Mouse (Mus musculus) embryonic fibroblast, embryonic 13.5 days (primary cell): ENCODE data around the gene Hyal2. TPM values are rescaled to one million over a fixed set of nuclear protein-coding genes. Genes with fewer than 3 reads are reported as not detected.
"Not testable (repeated sequence)": the region's sequence is repeated elsewhere in the genome, so short reads cannot be mapped to it uniquely, and the experiment has no call there.

ENCODE experiments used
- H3K27ac ChIP-seq: 2 replicates; pipeline ENCODE4 v1.5.1; 2012; ENCODE audit warnings: low read length, control low read depth, inconsistent platforms; ENCODE audit not compliant: insufficient read depth
- H3K4me1 ChIP-seq: 2 replicates; pipeline ENCODE4 v1.6.1; 2011; ENCODE audit warnings: low read length; ENCODE audit not compliant: control insufficient read depth, insufficient read depth
- H3K4me3 ChIP-seq: 2 replicates; pipeline ENCODE4 v1.5.1; 2011; ENCODE audit warnings: mild to moderate bottlenecking, control low read depth, low read length; ENCODE audit not compliant: insufficient read depth
- CTCF ChIP-seq: IDR thresholded peaks from 2 replicates; pipeline ENCODE4 v1.5.1; 2011; ENCODE audit warnings: mild to moderate bottlenecking, control low read depth, low read length, moderate library complexity, borderline replicate concordance; ENCODE audit not compliant: insufficient read depth
- POLR2A ChIP-seq: IDR thresholded peaks from 2 replicates; pipeline ENCODE4 v1.6.1; 2011; ENCODE audit warnings: low read depth, mild to moderate bottlenecking, control low read depth, low read length, moderate library complexity
- polyA plus RNA-seq: library from polyadenylated mRNA; stranded (reverse); fragments of >200 nt; gene quantifications from 2 replicates; pipeline ENCODE4 v1.2.4, GENCODE M21; 2011; ENCODE audit warnings: low read depth; ENCODE audit not compliant: missing spikeins, insufficient read length

Gene Hyal2
- polyA plus RNA-seq, 1 experiment = 28.0 TPM

GRCm38 (mm10) chr9:107568331-107569261, 851 bp downstream of the Hyal2 start:
- peaks cover 4% of the 10 kb centered on the region; the same call in 1 of the 2 replicates for H3K4me1 ChIP-seq
- H3K4me3 ChIP-seq = peak overlapping the region; percentile 81
- peak overlapping the region; percentile 31; the same call in 1 of the 2 replicates for H3K27ac ChIP-seq
- TF ChIP-seq POLR2A = peak; percentile 68
- TF ChIP-seq CTCF = no peak

- H3K27ac ChIP-seq = peak overlapping the region; percentile 12; the same call in 1 of the 2 replicates
- peak overlapping the region; percentile 81 for H3K4me3 ChIP-seq
- no peaks in the 10 kb centered on the region for H3K4me1 ChIP-seq
- TF ChIP-seq POLR2A (no peak), CTCF (no peak)
Measured at GRCm38 (mm10) chr9:107569270-107569669, 1.5 kb downstream of the Hyal2 start.

GRCm38 (mm10) chr9:107570016-107570415, 2.3 kb downstream of the Hyal2 start:
- H3K4me3 ChIP-seq = peak overlapping the region; percentile 81
- no peak overlapping the region for H3K27ac ChIP-seq
- no peak for TF ChIP-seq CTCF
- no peak for TF ChIP-seq POLR2A
- H3K4me1 ChIP-seq = no peaks in the 10 kb centered on the region

- TF ChIP-seq CTCF = no peak
- TF ChIP-seq POLR2A = no peak
- no peaks in the 10 kb centered on the region for H3K4me1 ChIP-seq
- no peak overlapping the region for H3K4me3 ChIP-seq
- no peak overlapping the region for H3K27ac ChIP-seq
Measured at GRCm38 (mm10) chr9:107570845-107571244, 3.1 kb downstream of the Hyal2 start.

GRCm38 (mm10) chr9:107571534-107572326, 4.0 kb downstream of the Hyal2 start:
- Histone ChIP-seq H3K4me1 (no peaks in the 10 kb centered on the region), H3K27ac (no peak overlapping the region), H3K4me3 (no peak overlapping the region)
- TF ChIP-seq POLR2A (no peak), CTCF (no peak)

- TF ChIP-seq CTCF = no peak
- no peak for TF ChIP-seq POLR2A
Measured at GRCm38 (mm10) chr9:107572327-107572662, 4.5 kb downstream of the Hyal2 start.

GRCm38 (mm10) chr9:107573774-107574173, 6.0 kb downstream of the Hyal2 start:
- not testable (repeated sequence) for H3K4me3 ChIP-seq, H3K27ac ChIP-seq, H3K4me1 ChIP-seq

More at GRCm38 (mm10) chr9:107572327-107572662, 4.5 kb downstream of the Hyal2 start:
- no peaks in the 10 kb centered on the region for H3K4me1 ChIP-seq
- no peak overlapping the region for H3K4me3 ChIP-seq
- no peak overlapping the region for H3K27ac ChIP-seq

- Histone ChIP-seq H3K4me3 (no peak overlapping the region), H3K27ac (peak overlapping the region; percentile 56), H3K4me1 (peaks cover 5% of the 10 kb centered on the region; the same call in 1 of the 2 replicates)
- no peak for TF ChIP-seq POLR2A
- TF ChIP-seq CTCF = no peak
Measured at GRCm38 (mm10) chr9:107575579-107576356, 8.0 kb downstream of the Hyal2 start.

GRCm38 (mm10) chr9:107576357-107577107, 8.8 kb downstream of the Hyal2 start, which contains the start of gene Hyal1:
TSS of gene Hyal1 (plus strand) at chr9:107576927.
- H3K27ac ChIP-seq = peak within 1 kb of the TSS; percentile 56
- peaks cover 5% of the 10 kb centered on the region; the same call in 1 of the 2 replicates for H3K4me1 ChIP-seq
- TF ChIP-seq CTCF = no peak
- TF ChIP-seq POLR2A = peak; percentile 91
- peak within 1 kb of the TSS; percentile 37 for H3K4me3 ChIP-seq
